Mouse (Mus musculus) cerebellum, adult 18-20 months (tissue): ENCODE data around the gene Irf2bp2.

Source experiments
- DNase-seq, 2 experiments: peaks; one replicate each; pipeline ENCODE4 v3.0.0; 2021

Gene Irf2bp2

GRCm38 (mm10) chr8:126593889-126594480 is at the start of gene Irf2bp2:
Irf2bp2 (minus strand) TSS chr8:126593986.
- DNase-seq, result peak; percentile 84 to 92

- no peak for DNase-seq
These were observed 48.9 kb upstream of the Irf2bp2 start for GRCm38 (mm10) chr8:126642665-126643064.

DNA sequence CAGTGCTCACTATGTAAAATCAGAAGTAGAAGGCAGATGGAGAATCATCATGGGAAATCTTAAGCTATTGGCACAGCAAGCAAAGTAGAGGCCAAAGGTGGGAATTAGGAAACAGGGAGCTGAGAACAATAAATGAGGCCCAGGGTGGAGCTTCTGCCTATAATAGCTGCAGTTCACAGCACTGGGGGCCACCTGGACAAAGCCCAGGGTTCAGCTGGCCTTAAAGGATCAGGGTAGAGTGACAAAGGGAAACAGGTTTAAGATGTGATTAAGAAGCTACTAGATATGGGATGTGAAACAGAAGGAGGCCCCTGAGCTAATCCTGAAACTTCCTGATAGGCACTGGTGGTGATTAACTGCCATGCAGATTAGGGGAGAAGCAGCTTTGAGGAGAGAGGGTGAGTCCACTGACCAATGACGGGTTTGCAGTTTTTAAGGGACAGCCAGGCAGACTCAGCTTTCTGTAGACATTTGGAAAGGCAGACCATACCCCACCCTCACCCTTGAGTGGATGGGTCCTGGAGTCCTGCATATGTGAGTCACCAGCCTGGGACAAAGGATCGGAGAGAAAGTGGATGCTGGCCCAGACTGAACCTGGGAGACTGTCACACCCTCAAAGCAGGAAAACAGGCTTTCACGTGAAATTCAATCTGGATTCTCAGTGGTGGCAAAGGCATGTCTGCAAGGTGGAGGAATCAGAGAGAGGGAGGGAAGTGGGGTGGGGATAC is 47.9 kb upstream of the Irf2bp2 start:
- DNase-seq, result no peak

DNA sequence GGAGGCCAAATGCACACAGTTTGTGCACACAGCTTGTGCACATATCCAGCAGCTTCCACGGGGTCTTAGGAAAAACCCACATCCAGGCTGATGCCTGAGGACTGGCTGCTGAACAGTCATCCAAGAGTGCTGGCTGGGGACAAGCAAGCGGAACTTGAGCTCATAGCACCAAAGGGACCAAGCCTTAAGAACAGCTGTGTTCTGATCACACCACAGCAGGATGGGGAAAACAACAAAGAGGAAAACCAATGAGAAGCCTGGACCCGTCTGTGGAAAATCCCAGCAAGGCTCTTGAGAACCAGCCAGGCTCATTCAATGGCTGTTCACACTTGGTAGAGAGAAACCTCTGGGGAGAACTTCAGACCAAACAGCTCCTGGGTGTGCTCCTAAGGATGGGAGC is 45.4 kb upstream of the Irf2bp2 start:
- no peak for DNase-seq

DNA sequence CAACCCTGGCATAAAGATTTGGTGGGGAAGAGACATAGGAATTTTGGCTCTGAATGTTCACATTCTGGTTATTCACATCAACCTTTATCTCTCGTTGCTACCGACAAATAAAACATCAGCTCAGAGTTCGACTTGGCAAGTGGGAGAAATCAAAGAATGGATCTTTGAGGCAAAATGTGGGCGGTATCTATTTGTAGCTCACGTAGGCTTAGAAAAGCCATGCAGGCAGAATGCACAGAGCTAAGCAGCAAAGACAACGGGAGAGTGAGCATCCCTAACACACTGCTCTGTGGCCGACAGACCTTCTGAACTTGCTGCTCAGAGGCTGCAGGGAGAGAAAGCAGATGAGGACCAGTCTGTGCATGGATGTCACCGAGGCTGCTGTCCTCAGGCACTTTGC is 44.2 kb upstream of the Irf2bp2 start:
- no peak for DNase-seq

DNA sequence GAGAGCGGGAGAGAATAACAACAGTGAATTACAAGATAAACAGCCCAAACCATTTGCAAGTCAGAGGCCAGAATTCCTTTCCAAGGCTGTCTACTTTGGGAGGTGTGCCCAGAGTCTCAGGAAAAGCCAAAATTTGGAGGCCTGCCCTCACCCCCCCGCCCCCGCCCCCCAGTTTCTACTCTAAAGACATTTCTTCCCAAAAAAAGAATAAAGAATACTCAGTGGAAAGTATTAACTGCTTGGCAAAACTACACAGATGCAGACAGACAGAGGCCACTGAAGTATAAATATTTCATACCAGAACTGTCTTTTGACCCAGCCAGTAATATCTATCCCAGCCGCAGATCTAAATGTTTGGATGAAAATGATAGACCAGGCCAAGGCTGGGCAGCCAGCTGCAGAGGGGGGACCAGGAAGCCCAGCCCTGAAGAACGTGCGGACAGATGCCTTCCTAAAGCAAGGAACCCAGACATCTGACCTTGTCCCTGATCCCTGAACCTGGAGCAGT is 40.8 kb upstream of the Irf2bp2 start:
- no peak for DNase-seq

DNA sequence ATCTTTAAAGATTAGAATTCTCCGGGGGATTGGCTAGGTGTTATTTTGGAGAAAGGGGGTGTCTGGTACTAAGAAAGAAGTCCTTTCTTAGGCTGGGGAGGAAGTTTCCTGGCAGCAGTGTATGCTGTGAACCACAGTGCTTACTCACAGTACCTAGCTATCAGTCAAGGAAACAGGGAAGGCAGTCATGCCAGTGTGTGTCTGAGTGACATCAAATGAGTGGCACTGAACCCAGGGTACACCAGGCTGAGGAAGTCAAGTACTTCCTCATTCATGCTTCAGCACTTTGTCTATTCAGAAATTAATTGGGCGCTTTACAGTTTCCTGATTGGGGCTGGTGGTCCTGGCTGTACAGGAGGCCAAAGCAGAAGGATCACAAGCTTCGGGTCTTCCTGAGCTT is 34.8 kb upstream of the Irf2bp2 start:
- no peak for DNase-seq

DNA sequence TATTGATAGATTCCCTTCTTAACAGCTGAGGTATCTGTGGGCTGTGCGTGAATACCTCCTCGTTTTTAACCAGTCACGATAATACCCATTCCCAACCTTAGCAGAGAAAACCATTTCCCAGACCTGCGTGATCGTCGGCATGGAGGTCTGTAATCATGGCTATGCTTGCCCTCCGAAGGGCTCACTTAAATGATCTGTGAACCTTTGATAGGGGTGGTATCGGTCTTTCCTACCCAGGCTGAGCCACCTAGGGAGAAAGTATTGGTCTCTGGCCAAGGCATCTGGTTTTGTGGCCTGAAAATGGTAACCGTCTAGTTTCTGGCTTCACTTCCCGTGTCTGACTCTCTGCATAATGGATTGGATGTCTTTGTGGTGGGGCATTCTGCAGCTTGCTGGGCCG is 32.6 kb upstream of the Irf2bp2 start:
- DNase-seq, result no peak

- no peak for DNase-seq
These were observed 28.5 kb upstream of the Irf2bp2 start for GRCm38 (mm10) chr8:126622111-126622795.

DNA sequence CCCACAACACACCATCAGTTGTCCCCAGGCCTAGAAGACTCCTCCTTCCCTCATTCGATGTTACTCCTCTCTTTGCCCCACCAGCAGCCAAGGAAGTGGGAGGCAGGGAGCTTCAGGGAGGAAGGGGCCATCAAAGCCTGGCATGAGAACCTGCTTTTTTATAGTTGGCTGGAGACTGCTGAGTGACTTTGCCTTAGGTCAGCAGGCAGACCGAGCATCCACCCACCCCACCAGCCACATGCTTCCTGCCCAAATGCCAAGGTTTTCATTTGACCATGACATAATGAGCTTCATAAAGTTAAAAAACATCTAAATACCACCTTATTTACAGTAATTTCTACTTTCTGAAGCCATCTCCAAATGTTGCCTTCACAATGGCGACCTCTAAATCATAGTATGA is 26.9 kb upstream of the Irf2bp2 start:
- DNase-seq, result no peak

DNA sequence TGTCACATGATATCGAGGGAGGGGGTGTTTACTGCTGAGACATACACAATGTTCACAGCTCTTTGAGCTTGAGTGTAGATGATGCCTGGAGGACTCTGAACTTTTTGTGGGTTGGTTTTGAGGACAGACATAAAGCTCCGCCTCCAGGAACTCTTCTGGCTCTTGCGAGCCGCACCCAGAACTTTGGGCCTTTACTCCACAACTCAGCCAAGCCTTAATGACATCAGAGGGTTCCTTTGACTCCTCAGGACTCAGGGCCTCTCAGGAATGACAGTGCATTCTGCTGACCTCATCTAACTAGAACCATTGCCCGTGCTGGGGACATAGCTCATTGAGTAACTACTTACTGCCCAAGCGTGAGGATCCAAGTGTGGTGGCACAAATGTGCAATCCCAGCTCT is 25.7 kb upstream of the Irf2bp2 start:
- DNase-seq, result no peak

GRCm38 (mm10) chr8:126617665-126618064 is 23.9 kb upstream of the Irf2bp2 start:
- DNase-seq, result no peak

GRCm38 (mm10) chr8:126616736-126617135 is 22.9 kb upstream of the Irf2bp2 start:
- DNase-seq, result no peak

- no peak for DNase-seq
These were observed 22.0 kb upstream of the Irf2bp2 start for GRCm38 (mm10) chr8:126615765-126616164.

DNA sequence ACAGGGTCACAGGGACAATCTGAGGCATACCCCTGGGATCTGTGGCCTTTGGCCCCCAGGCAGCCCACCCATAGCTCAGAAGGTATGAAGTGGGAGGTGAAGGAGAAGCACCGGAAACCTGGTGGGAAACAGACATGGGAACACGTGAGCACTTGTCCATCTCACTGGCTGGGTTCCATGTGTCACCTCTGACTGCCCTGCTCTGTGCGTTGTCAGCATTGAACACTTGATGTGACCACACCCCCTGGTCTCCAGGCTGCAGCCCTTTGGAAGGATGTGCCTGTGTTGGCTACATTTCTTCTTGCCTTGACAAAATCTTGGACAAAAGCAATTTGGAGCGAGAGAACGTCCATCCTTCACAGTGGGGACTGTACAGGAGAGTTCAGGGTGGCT is 20.9 kb upstream of the Irf2bp2 start:
- DNase-seq, result no peak

GRCm38 (mm10) chr8:126614062-126614739 is 20.4 kb upstream of the Irf2bp2 start:
- no peak for DNase-seq

GRCm38 (mm10) chr8:126613143-126613542 is 19.4 kb upstream of the Irf2bp2 start:
- DNase-seq, result no peak

DNA sequence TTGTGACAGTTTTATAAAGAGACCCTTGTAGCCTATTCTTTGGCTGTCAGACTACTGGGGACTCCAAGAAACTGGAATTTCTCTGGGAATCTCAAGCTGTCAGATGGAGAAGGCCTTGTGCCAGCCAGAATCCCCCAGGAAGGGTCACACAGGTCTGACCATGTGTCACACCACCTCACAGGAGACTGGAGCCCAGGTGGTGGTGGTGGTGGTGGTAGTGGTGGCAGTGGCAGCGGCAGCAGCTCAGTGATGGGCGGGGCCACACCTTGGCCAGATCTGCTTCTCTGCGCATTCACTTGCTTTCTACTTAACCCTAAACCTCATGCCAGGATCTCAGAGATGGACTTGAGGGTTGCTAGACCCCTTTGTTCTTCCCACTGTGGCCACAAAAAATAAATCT is 19.0 kb upstream of the Irf2bp2 start:
- no peak for DNase-seq

- DNase-seq, result no peak
These were observed 16.9 kb upstream of the Irf2bp2 start for GRCm38 (mm10) chr8:126610713-126611112.

GRCm38 (mm10) chr8:126609556-126610263 is 15.9 kb upstream of the Irf2bp2 start:
- DNase-seq, result no peak

DNA sequence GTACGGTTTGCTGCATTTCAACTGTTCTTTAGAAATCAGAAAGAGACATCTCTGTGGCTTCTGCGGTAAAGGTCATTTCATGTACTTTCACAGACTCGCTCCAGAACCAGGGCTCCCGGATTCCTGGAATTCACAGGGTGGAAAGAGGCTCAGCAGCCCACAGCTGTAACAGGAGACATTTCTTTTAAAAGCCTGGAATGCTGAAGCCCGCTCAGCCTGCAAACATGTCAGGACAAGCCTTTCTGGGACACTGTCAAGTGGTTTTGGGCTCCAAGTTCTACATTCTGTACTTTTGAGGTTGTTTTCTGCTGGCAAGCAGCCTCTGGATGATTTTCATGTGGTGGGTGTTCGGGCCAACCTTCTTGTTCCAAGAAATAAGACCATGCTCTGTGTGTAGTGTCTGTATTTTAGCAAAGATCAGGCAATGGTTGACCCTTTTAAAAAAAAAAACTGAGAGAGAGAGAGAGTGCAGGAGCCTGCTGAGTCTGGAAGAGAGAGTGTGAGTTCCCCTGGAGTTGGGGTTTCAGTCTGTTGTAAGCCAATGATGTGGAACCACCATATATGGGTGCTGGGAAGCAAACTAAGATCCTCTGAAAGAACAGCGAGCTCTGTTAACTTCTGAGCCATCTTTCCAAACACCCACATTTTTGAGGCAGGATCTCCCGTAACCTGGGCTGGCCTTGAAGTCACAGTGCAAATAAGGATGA is 9.6 kb upstream of the Irf2bp2 start:
- no peak for DNase-seq

- DNase-seq, result no peak
These were observed 8.9 kb upstream of the Irf2bp2 start for GRCm38 (mm10) chr8:126602641-126603040.
